Mouse (Mus musculus) hematopoietic stem cell, adult 5-6 weeks (primary cell): ENCODE measurements around the gene Hectd2. TPM values are rescaled to one million over a fixed set of nuclear protein-coding genes. Genes with fewer than 3 reads are reported as not detected.

Experiments used
- ATAC-seq, 2 experiments: fragments of 125-278 bp in 1 of 2; replicated peaks in 1 of 2; 2 replicates each; pipeline ENCODE4 v1.8.0; 2016 to 2017; ENCODE audit warnings: inconsistent platforms in 2 of 2, mild to moderate bottlenecking in 2 of 2, moderate number of reproducible peaks in 2 of 2, low read depth in 1 of 2, moderate TSS enrichment in 1 of 2; ENCODE audit not compliant: low FRiP score in 2 of 2, poor library complexity in 2 of 2, severe bottlenecking in 2 of 2, insufficient read depth in 1 of 2, low TSS enrichment in 1 of 2
- total RNA-seq: library from RNA; stranded (forward); fragments of 172-1452, 232-1000 nt; gene quantifications from 2 replicates; pipeline ENCODE4 v1.2.3, GENCODE M21; 2017

The Hectd2 gene
- total RNA-seq, 1 experiment from 2014 or later: 5.4 TPM

GRCm38 (mm10) chr19:36629394-36629910, 75.0 kb downstream of the Hectd2 start:
- ATAC-seq: no peak

GRCm38 (mm10) chr19:36630361-36630760, 75.9 kb downstream of the Hectd2 start:
- ATAC-seq: no peak

- ATAC-seq: no peak
Measured at GRCm38 (mm10) chr19:36634771-36635170, 80.3 kb downstream of the Hectd2 start.

DNA sequence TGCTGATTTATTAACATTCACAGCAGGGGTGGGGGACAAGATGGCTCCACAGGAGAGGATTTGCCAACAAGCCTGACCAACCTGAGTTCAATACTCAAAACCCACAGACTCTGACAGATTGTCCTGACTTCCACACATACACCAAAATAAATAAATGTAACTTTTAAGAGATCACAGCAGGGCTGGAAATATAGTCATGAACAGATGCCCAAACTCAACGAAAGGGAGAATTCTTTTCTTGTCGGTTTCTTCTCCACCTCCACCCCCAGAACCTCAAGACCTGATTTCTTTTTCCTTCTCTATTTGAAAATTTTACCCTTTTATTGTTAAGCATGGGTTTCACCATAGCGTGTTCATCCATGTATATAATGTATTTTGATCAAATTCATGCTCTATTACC, 82.8 kb downstream of the Hectd2 start:
- no peak for ATAC-seq

- ATAC-seq: no peak
Measured at GRCm38 (mm10) chr19:36637948-36638587, 83.6 kb downstream of the Hectd2 start.

DNA sequence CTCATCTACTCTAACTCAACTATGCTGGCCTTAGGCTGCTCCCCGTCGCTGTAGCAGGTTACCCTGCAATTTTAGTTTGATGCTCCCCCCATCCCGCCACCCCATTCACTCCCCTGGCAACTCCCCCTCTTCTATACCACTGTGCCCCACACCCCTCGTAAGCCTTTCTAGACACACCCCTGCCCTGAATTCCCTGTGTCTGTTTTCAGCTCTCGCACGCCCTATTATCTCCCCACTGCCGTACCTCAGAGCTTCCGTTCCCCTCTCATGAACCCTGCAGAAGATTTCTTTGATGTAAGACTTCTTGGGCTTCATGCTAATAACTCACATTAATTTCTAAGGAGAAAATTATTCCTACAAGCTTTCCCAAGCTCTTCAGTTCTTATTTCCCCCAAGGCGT, 84.6 kb downstream of the Hectd2 start:
- ATAC-seq: no peak

DNA sequence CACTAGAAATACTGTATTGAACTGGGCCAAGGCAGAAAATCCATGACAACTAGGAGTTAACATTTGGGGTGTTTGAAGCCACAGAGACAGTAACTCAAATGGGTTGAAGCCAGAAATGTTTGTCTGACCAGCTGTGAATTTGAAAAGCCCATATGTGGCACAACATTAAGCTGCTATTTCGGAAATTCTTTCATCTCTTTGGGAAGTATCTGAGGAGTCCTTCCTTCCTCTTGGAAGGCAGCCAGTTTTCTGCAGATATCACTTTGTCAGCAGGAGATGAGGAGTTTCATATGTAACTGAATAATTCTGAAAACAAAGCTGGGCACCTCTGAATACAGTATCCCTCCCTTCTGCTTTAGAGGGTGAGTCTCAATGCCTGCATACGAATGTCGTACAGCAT, 86.7 kb downstream of the Hectd2 start:
- no peak for ATAC-seq

DNA sequence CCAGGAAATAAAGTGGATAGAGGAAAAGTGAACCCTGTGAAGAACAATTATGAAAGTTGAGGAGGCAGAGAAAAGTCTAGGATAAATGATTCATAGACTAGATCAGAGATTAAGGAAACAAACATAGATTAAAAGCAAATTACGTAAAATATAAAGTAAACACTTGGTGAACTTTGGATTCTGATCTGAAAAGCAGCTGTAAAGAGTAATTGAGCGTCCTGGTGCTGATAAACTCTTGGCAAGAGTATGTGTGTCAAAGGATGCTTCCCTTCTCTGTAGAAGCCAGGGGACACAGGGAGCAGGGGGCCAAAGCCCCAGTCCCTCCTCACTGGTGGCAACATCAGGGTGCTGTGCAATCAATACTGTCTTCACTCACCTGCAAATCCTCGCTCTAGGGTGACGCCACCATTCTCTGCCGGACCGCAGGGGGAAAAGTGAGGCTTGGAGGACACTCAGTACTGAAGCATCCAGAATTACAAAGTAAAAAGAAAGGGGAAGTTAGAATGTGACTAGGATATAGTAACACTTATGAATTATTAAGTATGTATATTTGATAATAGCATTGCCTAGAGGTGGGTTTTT, 91.0 kb downstream of the Hectd2 start:
- no peak for ATAC-seq

DNA sequence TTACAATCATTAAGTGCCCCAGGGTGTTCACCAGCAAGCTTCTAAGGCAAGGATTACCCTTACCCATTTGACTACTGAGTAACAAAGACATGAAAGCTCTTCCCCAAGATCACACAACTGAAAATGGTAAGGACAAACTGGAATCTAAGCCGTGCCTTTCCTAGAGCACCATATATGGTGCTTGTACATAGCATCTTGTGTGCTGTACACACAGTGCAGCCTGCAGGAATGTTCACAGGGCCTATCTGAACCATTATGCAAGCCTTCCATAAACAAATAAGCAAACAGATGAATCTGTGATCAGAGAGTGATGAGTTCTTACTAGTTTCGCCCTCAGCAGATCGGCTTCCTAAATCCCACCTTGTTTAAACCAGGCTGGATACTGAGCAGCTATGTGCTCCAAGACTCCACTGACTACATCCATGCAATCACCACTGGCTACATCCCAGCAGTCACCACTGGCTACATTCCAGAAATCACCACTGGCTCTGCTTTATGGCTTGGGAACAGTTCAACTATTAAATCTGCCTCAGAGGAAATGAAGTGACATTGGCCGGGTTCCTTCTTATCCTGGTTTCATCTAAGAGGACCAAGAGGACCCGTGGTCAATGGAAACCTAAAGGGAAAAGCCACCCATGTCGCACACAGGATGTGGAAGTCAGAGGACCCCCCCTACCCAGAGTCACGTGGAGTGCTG, 91.8 kb downstream of the Hectd2 start:
- ATAC-seq: no peak

DNA sequence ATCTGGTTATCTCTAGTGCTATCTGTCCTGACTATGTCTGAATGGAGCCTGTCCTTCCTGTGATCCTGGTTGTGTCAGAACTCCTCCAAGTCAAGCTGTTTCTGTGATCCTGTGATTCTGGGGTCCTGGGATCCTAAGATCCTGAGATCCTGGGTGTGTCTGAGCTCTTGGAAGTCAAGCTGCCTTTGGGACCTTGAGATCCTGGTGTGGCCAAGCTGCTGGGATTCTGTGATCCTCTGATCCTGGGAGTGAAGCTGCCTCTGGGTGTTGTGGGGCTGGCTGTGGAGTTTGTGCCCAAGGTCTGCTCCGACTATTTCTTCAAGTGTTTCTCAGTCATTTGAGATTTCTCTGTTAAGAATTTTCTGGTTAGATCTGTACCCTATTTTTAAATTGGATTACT, 98.2 kb downstream of the Hectd2 start:
- ATAC-seq: no peak

DNA sequence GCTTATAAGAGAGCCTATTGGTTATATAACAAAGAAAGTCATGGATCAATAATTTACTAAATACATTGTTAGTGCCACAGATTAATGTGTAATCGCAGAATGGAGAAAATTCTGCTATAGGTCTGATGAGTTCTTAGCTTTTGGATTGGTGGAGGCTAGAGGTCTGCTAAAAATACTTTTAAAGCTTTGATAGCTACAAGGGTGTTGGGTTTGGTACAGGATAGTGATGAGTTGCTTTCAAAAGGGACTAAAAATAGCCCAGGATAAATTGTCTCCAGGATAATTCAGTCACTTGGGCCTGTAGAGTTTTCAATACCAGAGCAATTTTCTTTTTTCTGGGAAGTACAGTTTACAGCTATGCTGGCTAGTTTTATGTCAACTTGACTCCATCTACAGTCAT, 108.3 kb downstream of the Hectd2 start:
- ATAC-seq: no peak

- no peak for ATAC-seq
Measured at GRCm38 (mm10) chr19:36663918-36664317, 109.5 kb downstream of the Hectd2 start.

GRCm38 (mm10) chr19:36664417-36664816, 110.0 kb downstream of the Hectd2 start:
- no peak for ATAC-seq

GRCm38 (mm10) chr19:36665206-36665605, 110.8 kb downstream of the Hectd2 start:
- no peak for ATAC-seq

- ATAC-seq: no peak
Measured at GRCm38 (mm10) chr19:36665641-36666040, 111.2 kb downstream of the Hectd2 start.

- ATAC-seq: no peak
Measured at GRCm38 (mm10) chr19:36666471-36666870, 112.0 kb downstream of the Hectd2 start.

DNA sequence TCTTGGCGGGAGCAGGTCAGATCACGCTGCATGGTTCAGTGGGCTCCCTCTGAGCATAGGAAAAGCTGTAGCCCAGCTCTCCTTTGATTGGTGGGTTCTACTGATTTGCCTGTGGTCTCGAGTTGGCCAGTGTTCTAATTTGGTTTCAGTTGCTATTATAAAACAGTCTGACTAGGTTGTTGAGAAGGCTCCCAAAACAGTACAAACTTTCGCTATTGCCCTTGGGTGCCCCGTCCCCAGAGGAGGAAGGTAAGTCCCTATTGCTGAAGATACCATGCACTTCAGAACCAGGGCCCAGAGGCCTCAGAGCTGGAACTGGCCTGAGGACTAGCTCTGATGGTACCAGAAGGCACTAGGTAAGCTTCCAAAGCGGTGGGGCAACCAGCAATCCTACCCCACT, 112.9 kb downstream of the Hectd2 start:
- ATAC-seq: no peak

DNA sequence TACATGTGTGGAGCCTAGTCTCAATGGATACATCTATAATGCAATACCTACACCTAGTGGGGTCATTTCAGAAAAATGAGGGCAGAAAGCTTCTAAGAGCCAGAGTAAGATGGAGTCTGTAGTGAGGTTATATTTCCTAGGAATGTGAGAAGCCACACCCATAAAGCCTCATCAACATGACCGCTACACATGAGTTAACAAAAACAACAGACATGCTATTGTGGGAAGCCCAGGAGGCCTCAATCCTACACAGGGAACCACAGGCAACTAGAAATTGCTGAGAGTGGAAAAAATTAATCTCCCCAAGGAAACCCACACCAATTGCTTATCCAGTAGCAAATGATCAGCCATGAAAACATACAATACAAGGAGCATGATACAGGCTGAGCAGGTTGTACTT, 113.7 kb downstream of the Hectd2 start:
- no peak for ATAC-seq
